Mouse (Mus musculus) embryonic facial prominence, embryonic 10.5 days (tissue): ENCODE measurements around the gene Oscp1. TPM values are rescaled to one million over a fixed set of nuclear protein-coding genes. Genes with fewer than 3 reads are reported as not detected.

Experiments used
- DNase-seq: peaks from one replicate; pipeline ENCODE4 v3.0.0-alpha.2; 2017; ENCODE audit warnings: low spot score
- H3K27ac ChIP-seq: fragments of 300-500 bp; sonication (generic); replicated peaks from 2 replicates; pipeline ENCODE4 v1.5.1; 2016; ENCODE audit warnings: mild to moderate bottlenecking
- H3K27me3 ChIP-seq: fragments of 300-500 bp; sonication (generic); replicated peaks from 2 replicates; pipeline ENCODE4 v1.6.1; 2016; ENCODE audit warnings: low read depth, mild to moderate bottlenecking; ENCODE audit not compliant: poor library complexity, severe bottlenecking
- H3K36me3 ChIP-seq: fragments of 300-500 bp; sonication (generic); replicated peaks from 2 replicates; pipeline ENCODE4 v1.6.1; 2016; ENCODE audit warnings: mild to moderate bottlenecking, moderate library complexity
- H3K4me1 ChIP-seq: fragments of 300-500 bp; sonication (generic); 2 replicates; pipeline ENCODE4 v1.6.1; 2016
- H3K4me3 ChIP-seq: fragments of 300-500 bp; sonication (generic); 2 replicates; pipeline ENCODE4 v1.5.1; 2016; ENCODE audit warnings: mild to moderate bottlenecking, moderate library complexity
- H3K9me3 ChIP-seq: fragments of 300-500 bp; sonication (generic); 2 replicates; pipeline ENCODE4 v1.6.1; 2016; ENCODE audit warnings: mild to moderate bottlenecking
- WGBS: fragments of 180-500 bp; shearing (Covaris S2); methylation state at CpG from one replicate; pipeline ENCODE4 v1.1.7; 2016; 5-methylcytosine and 5-hydroxymethylcytosine counted together
- polyA plus RNA-seq: library from polyadenylated mRNA; unstranded; fragments of >200 nt; fragmentation: Nextera tagmentation; extraction: Ambion mirVana; gene quantifications from 2 replicates; pipeline ENCODE4 v1.2.1, GENCODE M21; 2016

Gene Oscp1
- 21.9 and 24.2 TPM in 2 replicates for polyA plus RNA-seq

- Histone ChIP-seq H3K27ac (peak within 1 kb of the TSS; percentile 86), H3K4me3 (peak within 1 kb of the TSS; percentile 80), H3K9me3 (no peaks in the 10 kb centered on the region), H3K36me3 (peaks cover 34% of the 10 kb centered on the region), H3K4me1 (peaks cover 20% of the 10 kb centered on the region), H3K27me3 (no peaks in the 10 kb centered on the region)
- peak; percentile 94 for DNase-seq
- WGBS: under 1% methylated on average over 57 of the region's 57 CpGs
Measured at GRCm38 (mm10) chr4:126058134-126058996, at the start of gene Oscp1. TSS of gene Oscp1 (plus strand) at chr4:126058565.

GRCm38 (mm10) chr4:126017676-126018332, 40.6 kb upstream of the Oscp1 start:
- Histone ChIP-seq H3K27me3 (no peaks in the 10 kb centered on the region), H3K4me3 (no peak overlapping the region), H3K27ac (no peak overlapping the region), H3K9me3 (no peaks in the 10 kb centered on the region), H3K4me1 (no peaks in the 10 kb centered on the region; the same call in 1 of the 2 replicates), H3K36me3 (no peaks in the 10 kb centered on the region)
- 84% methylated on average over 7 of the region's 7 CpGs for WGBS
- no peak for DNase-seq

DNA sequence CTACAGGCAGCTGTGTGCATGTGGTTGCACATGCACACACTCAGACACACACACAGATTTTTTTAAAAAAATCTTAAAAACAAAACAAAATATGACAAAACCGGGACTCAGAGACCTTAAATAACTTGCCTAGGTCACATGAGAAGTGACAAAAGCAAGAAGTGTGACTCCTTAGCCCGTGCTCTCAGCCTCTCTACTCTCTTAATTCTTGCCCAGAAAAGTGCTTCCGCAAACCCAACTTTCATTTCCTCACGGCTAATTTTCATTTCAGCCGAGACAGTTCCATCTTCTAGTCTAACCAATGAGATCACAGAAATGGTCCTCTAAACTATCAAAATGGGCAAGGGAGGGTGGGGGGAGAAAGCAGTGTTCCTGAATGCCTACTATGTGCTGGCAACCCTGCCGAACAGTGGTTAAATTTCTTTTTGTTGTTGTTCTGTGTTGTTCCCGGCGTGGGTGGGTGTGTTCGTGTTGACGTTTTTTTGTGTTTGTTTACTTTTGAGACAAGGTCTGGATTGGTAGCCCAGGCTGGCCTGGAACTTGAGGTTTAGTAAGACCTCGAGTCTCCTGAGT, 39.3 kb upstream of the Oscp1 start:
- Histone ChIP-seq H3K27me3 (no peaks in the 10 kb centered on the region), H3K4me3 (no peak overlapping the region), H3K27ac (no peak overlapping the region), H3K36me3 (no peaks in the 10 kb centered on the region), H3K4me1 (no peaks in the 10 kb centered on the region; the same call in 1 of the 2 replicates), H3K9me3 (no peaks in the 10 kb centered on the region)
- 82% methylated on average over 11 of the region's 11 CpGs for WGBS
- no peak for DNase-seq

- H3K27me3 ChIP-seq: no peaks in the 10 kb centered on the region
- no peaks in the 10 kb centered on the region for H3K4me1 ChIP-seq
- H3K4me3 ChIP-seq: no peak within 1 kb of the TSS
- no peaks in the 10 kb centered on the region for H3K9me3 ChIP-seq
- WGBS: 56% methylated on average over 16 of the region's 16 CpGs
- no peak for DNase-seq
- no peak within 1 kb of the TSS for H3K27ac ChIP-seq
- no peaks in the 10 kb centered on the region for H3K36me3 ChIP-seq
Measured at GRCm38 (mm10) chr4:126024303-126024900, 34.0 kb upstream of the Oscp1 start, which contains the start of gene Csf3r. TSS of gene Csf3r (plus strand) at chr4:126024550.

DNA sequence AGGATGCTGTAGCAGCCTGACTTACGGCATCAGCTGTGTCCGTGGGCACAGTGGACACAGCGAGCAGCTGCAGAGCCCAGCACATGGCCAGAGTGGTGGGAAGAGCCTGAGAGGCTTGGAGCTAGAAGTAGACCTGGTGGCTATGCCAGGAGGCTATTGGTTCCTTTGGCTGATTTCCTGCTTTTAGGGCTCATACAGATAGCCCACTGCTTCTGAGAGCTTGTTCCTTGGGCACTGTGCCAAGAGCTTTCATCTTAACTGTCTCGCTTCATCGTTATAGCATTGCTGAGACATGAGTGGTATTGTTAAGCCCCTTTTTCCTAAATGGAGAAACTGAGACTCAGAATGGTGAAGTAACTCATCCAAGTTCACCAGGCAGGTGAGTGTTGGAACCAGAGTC, 32.6 kb upstream of the Oscp1 start:
- Histone ChIP-seq H3K27ac (no peak overlapping the region), H3K9me3 (no peaks in the 10 kb centered on the region), H3K36me3 (no peaks in the 10 kb centered on the region), H3K27me3 (no peaks in the 10 kb centered on the region), H3K4me1 (no peaks in the 10 kb centered on the region), H3K4me3 (no peak overlapping the region)
- no peak for DNase-seq
- WGBS: 92% methylated on average over 5 of the region's 5 CpGs

- H3K4me3 ChIP-seq: no peak overlapping the region
- H3K36me3 ChIP-seq: no peaks in the 10 kb centered on the region
- WGBS: 80% methylated on average over 3 of the region's 3 CpGs
- H3K27ac ChIP-seq: no peak overlapping the region
- H3K9me3 ChIP-seq: no peaks in the 10 kb centered on the region
- no peaks in the 10 kb centered on the region for H3K4me1 ChIP-seq
- no peak for DNase-seq
- H3K27me3 ChIP-seq: no peaks in the 10 kb centered on the region
Measured at GRCm38 (mm10) chr4:126027980-126028379, 30.4 kb upstream of the Oscp1 start.

DNA sequence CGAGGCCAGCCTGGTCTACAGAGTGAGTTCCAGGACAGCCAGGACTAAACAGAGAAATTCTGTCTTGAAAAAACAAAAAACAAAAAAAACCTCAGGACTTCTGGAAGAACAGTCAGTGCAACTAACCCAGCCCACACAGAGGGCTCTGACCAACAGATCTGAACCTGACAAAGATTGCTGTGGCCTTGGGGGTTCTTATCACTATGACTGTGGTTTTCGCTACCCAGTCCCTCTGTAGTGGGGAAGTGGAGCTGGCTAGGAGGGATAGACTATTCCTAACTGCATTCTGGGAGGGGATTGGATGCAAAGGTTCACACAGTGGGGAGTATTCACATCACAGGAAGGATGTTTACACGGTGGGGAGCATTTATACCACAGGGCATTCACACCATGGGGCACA, 29.3 kb upstream of the Oscp1 start:
- no peaks in the 10 kb centered on the region for H3K4me1 ChIP-seq
- 69% methylated on average over 3 of the region's 3 CpGs for WGBS
- DNase-seq: no peak

GRCm38 (mm10) chr4:126030705-126031104, 27.7 kb upstream of the Oscp1 start:
- no peaks in the 10 kb centered on the region for H3K27me3 ChIP-seq
- H3K27ac ChIP-seq: no peak overlapping the region
- no peak overlapping the region for H3K4me3 ChIP-seq
- no peaks in the 10 kb centered on the region for H3K9me3 ChIP-seq
- 83% methylated on average over 5 of the region's 5 CpGs for WGBS
- H3K4me1 ChIP-seq: no peaks in the 10 kb centered on the region
- no peak for DNase-seq
- no peaks in the 10 kb centered on the region for H3K36me3 ChIP-seq

More for the DNA sequence above, 29.3 kb upstream of the Oscp1 start:
- Histone ChIP-seq H3K27ac (no peak overlapping the region), H3K4me3 (no peak overlapping the region), H3K27me3 (no peaks in the 10 kb centered on the region), H3K9me3 (no peaks in the 10 kb centered on the region), H3K36me3 (no peaks in the 10 kb centered on the region)

GRCm38 (mm10) chr4:126035413-126035812, 23.0 kb upstream of the Oscp1 start:
- DNase-seq: no peak

DNA sequence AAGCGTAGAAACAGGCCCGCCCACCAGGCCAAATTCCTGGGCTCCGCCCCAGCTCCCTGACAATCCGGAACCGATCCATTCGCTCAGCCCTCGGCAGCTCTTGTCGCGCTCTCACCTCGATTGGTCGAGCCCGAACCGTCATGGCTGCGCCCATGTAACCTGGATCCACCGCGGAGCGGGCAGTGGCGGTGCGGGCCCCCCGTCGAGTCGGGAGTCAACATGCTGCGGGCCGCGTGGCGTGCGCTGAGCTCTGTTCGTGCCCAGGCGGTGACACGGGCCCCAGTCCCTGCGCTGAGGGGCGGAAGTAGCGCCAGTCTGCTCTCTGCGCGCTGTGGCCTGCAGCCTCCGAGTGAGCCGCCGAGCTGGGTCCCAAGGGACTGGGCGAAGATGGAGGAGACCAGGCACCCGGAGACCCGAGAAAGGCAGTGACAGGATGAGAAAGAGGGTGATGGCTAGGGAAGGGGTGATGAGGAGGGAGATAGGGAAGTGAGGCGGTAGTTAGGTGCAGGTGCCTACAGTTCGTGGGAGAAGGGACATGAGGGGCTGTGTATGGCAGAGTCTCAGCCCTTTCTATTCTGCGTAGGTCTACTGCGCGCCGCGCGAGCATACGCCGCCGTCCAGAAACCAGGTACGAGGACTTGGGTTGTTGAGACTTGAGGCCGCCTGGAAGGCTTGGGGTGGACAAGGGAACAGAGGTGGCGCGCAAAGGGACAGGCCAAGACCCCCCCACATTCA, 11.3 kb upstream of the Oscp1 start, which contains the start of gene Mrps15:
Gene Mrps15, plus strand, starts transcription at position 75 of the 735 bp plus-strand sequence.
- H3K27ac ChIP-seq: peak within 1 kb of the TSS; percentile 90
- H3K4me3 ChIP-seq: peak within 1 kb of the TSS; percentile 90
- peak; percentile 92 for DNase-seq
- H3K9me3 ChIP-seq: no peaks in the 10 kb centered on the region
- WGBS: under 1% methylated on average over 56 of the region's 56 CpGs
- peaks cover 15% of the 10 kb centered on the region for H3K4me1 ChIP-seq
- no peaks in the 10 kb centered on the region for H3K27me3 ChIP-seq
- peaks cover 34% of the 10 kb centered on the region for H3K36me3 ChIP-seq

More at GRCm38 (mm10) chr4:126035413-126035812, 23.0 kb upstream of the Oscp1 start:
- 84% methylated on average over 5 of the region's 5 CpGs for WGBS
- H3K9me3 ChIP-seq: no peaks in the 10 kb centered on the region
- H3K4me3 ChIP-seq: no peak overlapping the region
- H3K4me1 ChIP-seq: 0 out of 2 replicates have a peak, but pooled peaks cover 3% of the 10 kb centered on the region
- no peak overlapping the region for H3K27ac ChIP-seq
- no peaks in the 10 kb centered on the region for H3K36me3 ChIP-seq
- H3K27me3 ChIP-seq: no peaks in the 10 kb centered on the region

DNA sequence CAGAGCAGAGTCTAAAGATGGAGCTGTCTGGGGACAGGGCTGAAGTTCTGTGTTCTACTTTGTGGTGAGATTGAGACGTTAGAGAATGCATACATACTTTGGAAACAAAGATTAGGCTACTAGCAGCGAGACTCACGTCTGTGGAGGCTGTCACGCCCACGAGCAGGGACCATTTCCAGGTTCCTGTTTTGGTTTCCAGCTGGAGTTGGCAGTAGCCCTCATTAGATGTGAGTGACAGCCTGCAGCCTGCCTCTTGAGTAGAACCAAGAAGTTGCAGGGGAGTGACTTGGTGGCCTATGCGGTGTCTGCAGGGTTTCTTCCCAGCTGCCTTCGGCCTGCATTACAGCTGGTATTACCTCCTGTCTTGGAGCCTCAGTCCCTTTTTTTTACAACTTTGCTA, 6.7 kb upstream of the Oscp1 start:
- Histone ChIP-seq H3K36me3 (peaks cover 80% of the 10 kb centered on the region), H3K27ac (no peak overlapping the region), H3K4me1 (peaks cover 15% of the 10 kb centered on the region), H3K27me3 (no peaks in the 10 kb centered on the region), H3K4me3 (no peak overlapping the region), H3K9me3 (no peaks in the 10 kb centered on the region)
- DNase-seq: no peak
- WGBS: 87% methylated on average over 7 of the region's 7 CpGs
